Mouse (Mus musculus) stomach, embryonic 15.5 days (tissue): ENCODE data around the gene Notch1. TPM values are rescaled to one million over a fixed set of nuclear protein-coding genes. Genes with fewer than 3 reads are reported as not detected.

Experiments
- ATAC-seq: fragments of 200-750 bp; cut with Nextera tagmentation; 2 replicates; pipeline ENCODE4 v1.8.0; 2017; ENCODE audit warnings: low read depth, moderate number of reproducible peaks, moderate TSS enrichment; ENCODE audit not compliant: insufficient read depth, low FRiP score
- H3K27ac ChIP-seq: fragments of 300-500 bp; sonication (generic); 2 replicates; pipeline ENCODE4 v1.5.1; 2015; ENCODE audit warnings: mild to moderate bottlenecking, inconsistent platforms
- H3K27me3 ChIP-seq: fragments of 300-500 bp; sonication (generic); replicated peaks from 2 replicates; pipeline ENCODE4 v1.6.1; 2015; ENCODE audit warnings: inconsistent platforms
- H3K36me3 ChIP-seq: fragments of 300-500 bp; sonication (generic); 2 replicates; pipeline ENCODE4 v1.6.1; 2015; ENCODE audit warnings: inconsistent platforms
- H3K4me1 ChIP-seq: fragments of 300-500 bp; sonication (generic); 2 replicates; pipeline ENCODE4 v1.6.1; 2015; ENCODE audit warnings: inconsistent platforms
- H3K4me2 ChIP-seq: fragments of 300-500 bp; sonication (generic); 2 replicates; pipeline ENCODE4 v1.6.1; 2015; ENCODE audit warnings: mild to moderate bottlenecking, inconsistent platforms
- H3K4me3 ChIP-seq: fragments of 300-500 bp; sonication (generic); replicated peaks from 2 replicates; pipeline ENCODE4 v1.5.1; 2015; ENCODE audit warnings: inconsistent platforms
- H3K9ac ChIP-seq: fragments of 300-500 bp; sonication (generic); 2 replicates; pipeline ENCODE4 v1.6.1; 2015; ENCODE audit warnings: inconsistent platforms
- H3K9me3 ChIP-seq: fragments of 300-500 bp; sonication (generic); 2 replicates; pipeline ENCODE4 v1.6.1; 2016; ENCODE audit warnings: inconsistent platforms
- WGBS: fragments of 180-500 bp; shearing (Covaris S2); methylation state at CpG from one replicate; pipeline ENCODE4 v1.1.7; 2015; 5-methylcytosine and 5-hydroxymethylcytosine counted together
- microRNA-seq: library from miRNA; unstranded; fragments of <30 nt; microRNA quantifications from one replicate; pipeline ENCODE4, GENCODE M21; 2016
- polyA plus RNA-seq: library from polyadenylated mRNA; unstranded; fragments of >200 nt; fragmentation: Nextera tagmentation; extraction: Ambion mirVana; gene quantifications from 2 replicates; pipeline ENCODE4 v1.2.1, GENCODE M21; 2015

Gene Notch1
- polyA plus RNA-seq, 1 experiment from 2014 or later: 16.1 TPM

GRCm38 (mm10) chr2:26408515-26409356 is 107.7 kb downstream of the Notch1 start, which contains the start of gene Inpp5e:
TSS of gene Inpp5e (minus strand) at chr2:26409203.
- H3K36me3 ChIP-seq: peaks cover 34% of the 10 kb centered on the region
- peak within 1 kb of the TSS; percentile 93 for H3K4me2 ChIP-seq
- H3K9me3 ChIP-seq: no peaks in the 10 kb centered on the region
- WGBS: 0% methylated on average over 57 of the region's 57 CpGs
- H3K27ac ChIP-seq: peak within 1 kb of the TSS; percentile 77
- no peaks in the 10 kb centered on the region for H3K27me3 ChIP-seq
- ATAC-seq: peak; percentile 93
- peaks cover 37% of the 10 kb centered on the region for H3K4me1 ChIP-seq
- H3K9ac ChIP-seq: peak within 1 kb of the TSS; percentile 96
- H3K4me3 ChIP-seq: peak within 1 kb of the TSS; percentile 96

Small RNA genes lying within 50 kb of the gene (microRNA-seq; reads per million reads assigned to microRNA genes)
- gene Mir6996: 0.77 reads per million

Other genes with a start within 250 kb of the Notch1 start
- 0.57 and 0.61 TPM in 2 replicates for gene Ccdc187, start 222.1 kb downstream of the Notch1 start, polyA plus RNA-seq
- gene Gpsm1, start 201.1 kb downstream of the Notch1 start, polyA plus RNA-seq: 34.6 and 35.8 TPM in 2 replicates
- 22.2 and 25.1 TPM in 2 replicates for gene Dnlz, start 164.6 kb downstream of the Notch1 start, polyA plus RNA-seq
- 1.6 and 1.8 TPM in 2 replicates for gene Card9, start 155.7 kb downstream of the Notch1 start, polyA plus RNA-seq
- 23.5 and 25.9 TPM in 2 replicates for gene Snapc4, start 136.0 kb downstream of the Notch1 start, polyA plus RNA-seq
- 103 TPM in 2 replicates for gene Entr1, start 127.3 kb downstream of the Notch1 start, polyA plus RNA-seq
- 86.8 and 97.9 TPM in 2 replicates for gene Pmpca, start 127.3 kb downstream of the Notch1 start, polyA plus RNA-seq
- gene Inpp5e, start 107.5 kb downstream of the Notch1 start, polyA plus RNA-seq: 17.2 and 17.4 TPM in 2 replicates
- 22.3 and 24.0 TPM in 2 replicates for gene Sec16a, start 71.4 kb downstream of the Notch1 start, polyA plus RNA-seq
- gene Egfl7, start 63.4 kb upstream of the Notch1 start, polyA plus RNA-seq: 121 and 128 TPM in 2 replicates
- not detected in 2 replicates for gene Gm20532, start 70.0 kb upstream of the Notch1 start, polyA plus RNA-seq
- gene Agpat2, start 87.8 kb upstream of the Notch1 start, polyA plus RNA-seq: 60.1 and 63.4 TPM in 2 replicates
- gene Fam69b, start 111.8 kb upstream of the Notch1 start, polyA plus RNA-seq: 28.9 and 33.7 TPM in 2 replicates
- gene Lcn4, start 154.6 kb upstream of the Notch1 start, polyA plus RNA-seq: not detected in 2 replicates